Mouse (Mus musculus) layer of hippocampus, postnatal 10 days (tissue): ENCODE measurements around the gene Vmn1r82. TPM values are rescaled to one million over a fixed set of nuclear protein-coding genes. Genes with fewer than 3 reads are reported as not detected.

Source experiments
- DNase-seq, 2 experiments: peaks; one replicate each; pipeline ENCODE4 v3.0.0; 2021; ENCODE audit warnings: low spot score in 2 of 2
- long read RNA-seq: library from polyadenylated mRNA; stranded (forward); transcript quantifications from one replicate; pipeline ENCODE4 v2.0.0, GENCODE M21; 2023
- total RNA-seq, 2 experiments: library from RNA; stranded (reverse); gene quantifications; 2 replicates each; pipeline ENCODE4 v1.2.3; 2021

The Vmn1r82 gene
- total RNA-seq: not detected
- long read RNA-seq: 0 reads

DNA sequence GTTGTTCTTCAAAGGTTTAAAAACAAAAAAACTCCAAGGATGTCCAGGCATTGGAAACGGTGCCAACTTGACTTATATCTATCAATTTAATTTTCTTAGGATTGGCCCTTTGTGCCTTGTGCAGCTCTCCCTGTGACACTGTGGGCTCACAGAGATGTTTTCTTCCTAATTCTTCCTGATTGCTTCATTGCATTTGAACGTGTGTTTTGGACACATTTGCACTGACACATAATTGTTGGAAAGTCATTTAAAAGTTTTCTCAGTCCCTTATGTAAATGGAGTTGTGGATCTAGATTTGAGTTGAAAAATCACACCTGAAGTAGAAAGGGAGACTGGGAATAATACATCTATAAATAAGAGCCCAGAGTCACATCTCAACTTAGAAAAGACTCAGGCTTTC is at the start of gene Vmn1r82:
Gene Vmn1r82, plus strand, starts transcription at position 301 of the 400 bp plus-strand sequence.
- no peak for DNase-seq

DNA sequence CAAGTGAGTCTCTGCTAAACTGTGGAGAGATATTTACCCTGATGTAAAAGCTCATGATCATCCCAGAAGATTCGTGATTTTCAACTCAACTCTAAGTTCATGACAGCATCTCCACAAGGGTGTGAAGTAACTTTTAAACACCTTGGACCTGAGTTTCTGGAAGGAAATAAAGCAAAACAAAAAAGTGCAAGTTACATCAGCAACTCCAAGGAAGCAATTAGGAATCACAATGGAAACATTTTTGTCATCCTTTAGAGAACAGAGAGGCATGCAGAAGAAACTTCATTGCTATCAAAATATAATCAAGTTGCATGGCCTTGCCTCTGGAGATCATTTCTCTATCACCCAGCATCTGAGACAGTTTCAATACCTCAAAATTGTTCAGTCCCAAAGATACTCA is 32.1 kb upstream of the Vmn1r82 start, which contains the start of gene Vmn1r81:
Gene Vmn1r81, minus strand, starts transcription at position 101 of the 400 bp plus-strand sequence.
- DNase-seq: no peak

DNA sequence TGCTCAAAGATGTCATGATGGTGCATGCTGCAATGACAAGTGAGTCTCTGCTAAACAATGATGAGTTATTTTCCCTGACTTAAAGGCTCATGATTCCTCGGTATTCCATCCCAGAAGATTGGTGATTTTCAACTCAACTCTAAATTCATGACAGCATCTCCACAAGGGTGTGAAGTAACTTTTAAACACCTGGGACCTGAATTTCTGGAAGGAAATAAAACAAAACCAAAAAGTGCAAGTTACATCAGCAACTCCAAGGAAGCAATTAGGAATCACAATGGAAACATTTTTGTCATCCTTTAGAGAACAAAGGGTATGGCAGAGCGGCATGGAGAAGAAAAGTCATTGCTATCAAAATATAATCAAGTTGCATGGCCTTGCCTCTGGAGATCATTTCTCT is 29.2 kb downstream of the Vmn1r82 start, which contains the start of gene Vmn1r83:
Gene Vmn1r83, minus strand, starts transcription at position 101 of the 400 bp plus-strand sequence.
- no peak for DNase-seq

Other genes with a start within 250 kb of the Vmn1r82 start
- not detected for gene Vmn1r78, start 150.2 kb upstream of the Vmn1r82 start, total RNA-seq
- not detected for gene Vmn1r79, start 129.2 kb upstream of the Vmn1r82 start, total RNA-seq
- gene Vmn1r80, start 111.1 kb upstream of the Vmn1r82 start, total RNA-seq: not detected
- under 1 TPM; 0.02 to 0.04 TPM for gene Vmn1r81, start 32.2 kb upstream of the Vmn1r82 start, total RNA-seq
- gene Vmn1r83, start 29.1 kb downstream of the Vmn1r82 start, total RNA-seq: not detected
- not detected for gene Vmn1r84, start 68.8 kb downstream of the Vmn1r82 start, total RNA-seq
- gene Zfp551, start 122.3 kb downstream of the Vmn1r82 start, total RNA-seq: 1 to 10 TPM; 7.8 to 8.5 TPM
- 10 to 100 TPM; 16.2 to 17.7 TPM for gene Zfp606, start 177.9 kb downstream of the Vmn1r82 start, total RNA-seq
- gene 2900092C05Rik, start 212.1 kb downstream of the Vmn1r82 start, total RNA-seq: not detected